Mouse (Mus musculus): ENCODE results near the gene Spsb1. TPM values are rescaled to one million over a fixed set of nuclear protein-coding genes. Genes with fewer than 3 reads are reported as not detected.

Spsb1 gene
- total and polyA plus RNA-seq, 2 experiments from 2014 or later = 6.2 to 7.3 TPM

GRCm38 (mm10) chr4:149855892-149856807 is 98.7 kb downstream of the Spsb1 start:
- no peak for TF ChIP-seq CTCF (IDR thresholded peaks at IDR 0.05; ENCODE audit: low read depth)
- 79% methylated on average over 19 of the region's 19 CpGs for WGBS
- Histone ChIP-seq H3K27me3 (ENCODE audit: insufficient read depth, low read length) (no peaks in the 10 kb centered on the region), H3K4me2 (ENCODE audit: low read depth) (no peak overlapping the region), H3K4me1 (ENCODE audit: insufficient read depth) (0 out of 2 replicates have a peak, but pooled peaks cover 5% of the 10 kb centered on the region), H3K4me3 (ENCODE audit: low read depth, low read length) (no peak overlapping the region), H3K9me3 (ENCODE audit: low read length) (no peaks in the 10 kb centered on the region), H3K36me3 (ENCODE audit: insufficient read depth) (no peaks in the 10 kb centered on the region), H3K9ac (no peak overlapping the region), H3K27ac (ENCODE audit: low read depth, low read length) (no peak overlapping the region)
- no peak for DNase-seq
- ATAC-seq = no peak

GRCm38 (mm10) chr4:149855180-149855891 is 99.5 kb downstream of the Spsb1 start:
- 73% methylated on average over 10 of the region's 10 CpGs for WGBS
- Histone ChIP-seq H3K36me3 (ENCODE audit: insufficient read depth) (no peaks in the 10 kb centered on the region), H3K27ac (ENCODE audit: low read depth, low read length) (no peak overlapping the region), H3K27me3 (ENCODE audit: insufficient read depth, low read length) (no peaks in the 10 kb centered on the region), H3K4me1 (ENCODE audit: insufficient read depth) (0 out of 2 replicates have a peak, but pooled peaks cover 5% of the 10 kb centered on the region), H3K9ac (no peak overlapping the region), H3K9me3 (ENCODE audit: low read length) (no peaks in the 10 kb centered on the region), H3K4me2 (ENCODE audit: low read depth) (0 out of 2 replicates have a peak overlapping the region, but pooled peaks have one; percentile 54), H3K4me3 (ENCODE audit: low read depth, low read length) (no peak overlapping the region)
- TF ChIP-seq CTCF (IDR thresholded peaks at IDR 0.05; ENCODE audit: low read depth) = no peak
- no peak for ATAC-seq
- no peak for DNase-seq

- H3K36me3 ChIP-seq (ENCODE audit: insufficient read depth) = no peaks in the 10 kb centered on the region
- H3K4me1 ChIP-seq (ENCODE audit: insufficient read depth) = 0 out of 2 replicates have a peak, but pooled peaks cover 5% of the 10 kb centered on the region
- ATAC-seq (no peak), DNase-seq (no peak)
- WGBS = 51% methylated on average over 9 of the region's 9 CpGs
- H3K9ac ChIP-seq = peak overlapping the region; percentile 37
- H3K4me2 ChIP-seq (ENCODE audit: low read depth) = peak overlapping the region; percentile 54
- no peak overlapping the region for H3K27ac ChIP-seq (ENCODE audit: low read depth, low read length)
- no peak for TF ChIP-seq CTCF (IDR thresholded peaks at IDR 0.05; ENCODE audit: low read depth)
- H3K4me3 ChIP-seq (ENCODE audit: low read depth, low read length) = peak overlapping the region; percentile 28
- H3K9me3 ChIP-seq (ENCODE audit: low read length) = no peaks in the 10 kb centered on the region
- H3K27me3 ChIP-seq (ENCODE audit: insufficient read depth, low read length) = no peaks in the 10 kb centered on the region
These were observed 100.1 kb downstream of the Spsb1 start for GRCm38 (mm10) chr4:149854770-149855169.

GRCm38 (mm10) chr4:149854301-149854708 is 100.5 kb downstream of the Spsb1 start:
- peak; percentile 31 for TF ChIP-seq CTCF (IDR thresholded peaks at IDR 0.05; ENCODE audit: low read depth)
- H3K27ac ChIP-seq (ENCODE audit: low read depth, low read length) = no peak overlapping the region
- no peaks in the 10 kb centered on the region for H3K36me3 ChIP-seq (ENCODE audit: insufficient read depth)
- H3K9me3 ChIP-seq (ENCODE audit: low read length) = no peaks in the 10 kb centered on the region
- ATAC-seq (peak; percentile 93), DNase-seq (peak; percentile 86)
- WGBS = 1% methylated on average over 21 of the region's 21 CpGs
- H3K27me3 ChIP-seq (ENCODE audit: insufficient read depth, low read length) = no peaks in the 10 kb centered on the region
- H3K4me2 ChIP-seq (ENCODE audit: low read depth) = peak overlapping the region; percentile 54
- H3K9ac ChIP-seq = peak overlapping the region; percentile 37
- H3K4me3 ChIP-seq (ENCODE audit: low read depth, low read length) = peak overlapping the region; percentile 28
- 0 out of 2 replicates have a peak, but pooled peaks cover 5% of the 10 kb centered on the region for H3K4me1 ChIP-seq (ENCODE audit: insufficient read depth)

- 0 out of 2 replicates have a peak, but pooled peaks cover 5% of the 10 kb centered on the region for H3K4me1 ChIP-seq (ENCODE audit: insufficient read depth)
- TF ChIP-seq CTCF (IDR thresholded peaks at IDR 0.05; ENCODE audit: low read depth) = no peak
- H3K9me3 ChIP-seq (ENCODE audit: low read length) = no peaks in the 10 kb centered on the region
- H3K27me3 ChIP-seq (ENCODE audit: insufficient read depth, low read length) = no peaks in the 10 kb centered on the region
- DNase-seq (no peak), ATAC-seq (no peak)
- H3K4me3 ChIP-seq (ENCODE audit: low read depth, low read length) = peak overlapping the region; percentile 28
- H3K27ac ChIP-seq (ENCODE audit: low read depth, low read length) = no peak overlapping the region
- H3K9ac ChIP-seq = no peak overlapping the region
- peak overlapping the region; percentile 54 for H3K4me2 ChIP-seq (ENCODE audit: low read depth)
- no peaks in the 10 kb centered on the region for H3K36me3 ChIP-seq (ENCODE audit: insufficient read depth)
- 67% methylated on average over 4 of the region's 4 CpGs for WGBS
These were observed 101.1 kb downstream of the Spsb1 start for GRCm38 (mm10) chr4:149853698-149854284.

- Histone ChIP-seq H3K9me3 (ENCODE audit: low read length) (no peaks in the 10 kb centered on the region), H3K36me3 (ENCODE audit: insufficient read depth) (no peaks in the 10 kb centered on the region), H3K4me1 (ENCODE audit: insufficient read depth) (0 out of 2 replicates have a peak, but pooled peaks cover 5% of the 10 kb centered on the region), H3K4me2 (ENCODE audit: low read depth) (no peak overlapping the region), H3K4me3 (ENCODE audit: low read depth, low read length) (no peak overlapping the region), H3K27me3 (ENCODE audit: insufficient read depth, low read length) (no peaks in the 10 kb centered on the region), H3K27ac (ENCODE audit: low read depth, low read length) (no peak overlapping the region), H3K9ac (no peak overlapping the region)
- no peak for TF ChIP-seq CTCF (IDR thresholded peaks at IDR 0.05; ENCODE audit: low read depth)
- 92% methylated on average over 8 of the region's 8 CpGs for WGBS
- DNase-seq (no peak), ATAC-seq (no peak)
These were observed 103.3 kb downstream of the Spsb1 start for GRCm38 (mm10) chr4:149851554-149851953.
